Mouse (Mus musculus) thymus, postnatal 36 days (tissue): ENCODE measurements around the gene Cpne5.
"Not testable (repeated sequence)": the region's sequence is repeated elsewhere in the genome, so short reads cannot be mapped to it uniquely, and the experiment has no call there.

Experiments used
- DNase-seq, 2 experiments: peaks; one replicate each; pipeline ENCODE4 v3.0.0; 2022; ENCODE audit warnings: mixed read lengths in 2 of 2

Cpne5 gene

DNA sequence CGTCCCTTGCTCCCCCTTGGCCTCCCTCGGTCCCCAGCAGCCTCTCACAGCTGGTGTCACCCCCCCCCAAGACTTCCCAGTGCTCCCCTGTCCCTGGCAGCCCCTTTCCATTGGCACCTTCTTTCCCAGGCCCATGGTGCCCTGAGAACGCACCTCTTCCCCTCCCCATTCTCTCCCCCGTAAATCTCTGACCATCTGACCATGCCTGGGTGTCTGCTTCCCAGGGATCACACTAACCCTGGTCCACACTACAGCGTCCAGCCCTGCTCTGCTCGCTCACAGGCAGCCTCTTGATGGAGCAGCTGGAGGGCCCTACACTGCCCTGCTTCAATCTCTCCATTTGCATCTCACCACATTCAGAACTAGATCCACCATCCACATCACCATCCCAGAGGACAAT is 18.5 kb upstream of the Cpne5 start:
- no peak for DNase-seq

DNA sequence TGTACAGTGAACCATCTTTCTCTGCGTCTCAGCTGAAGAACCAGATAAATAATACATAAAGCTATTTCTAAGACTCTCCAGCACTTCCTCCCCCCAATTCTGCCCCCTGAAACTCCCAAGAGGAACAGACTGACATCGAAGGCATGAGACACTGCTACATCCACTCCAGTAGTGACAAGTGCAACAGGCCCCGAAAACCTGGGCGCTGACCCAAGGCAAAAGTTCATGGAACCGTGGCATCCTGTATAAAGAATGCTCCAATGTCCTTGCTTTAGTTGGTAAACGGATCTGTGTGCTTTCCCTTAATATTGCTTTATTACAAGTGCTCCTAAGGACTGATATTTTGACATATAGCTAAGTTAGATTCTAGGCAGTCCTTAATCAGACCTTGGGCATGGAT is 16.8 kb upstream of the Cpne5 start:
- not testable (repeated sequence) for DNase-seq

DNA sequence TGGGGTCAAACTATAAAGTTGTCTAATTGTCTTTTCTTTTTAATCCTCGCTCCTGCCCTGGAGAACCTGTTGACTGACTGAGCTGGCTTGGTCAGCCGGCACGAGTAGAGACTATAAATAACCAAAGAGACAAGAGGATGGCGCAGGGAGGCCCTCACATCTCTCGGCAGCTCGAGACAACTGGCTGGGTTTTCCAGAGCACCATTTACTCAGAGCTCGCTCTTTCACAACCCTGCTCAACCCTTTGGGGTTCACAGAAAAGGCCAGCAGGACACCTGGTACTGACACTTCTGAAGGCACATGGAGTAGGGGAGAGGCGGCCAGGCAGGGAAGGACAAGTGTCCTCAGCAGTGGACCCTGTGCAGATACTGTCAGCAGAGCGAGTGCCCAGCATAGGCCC is 15.7 kb upstream of the Cpne5 start:
- no peak for DNase-seq

DNA sequence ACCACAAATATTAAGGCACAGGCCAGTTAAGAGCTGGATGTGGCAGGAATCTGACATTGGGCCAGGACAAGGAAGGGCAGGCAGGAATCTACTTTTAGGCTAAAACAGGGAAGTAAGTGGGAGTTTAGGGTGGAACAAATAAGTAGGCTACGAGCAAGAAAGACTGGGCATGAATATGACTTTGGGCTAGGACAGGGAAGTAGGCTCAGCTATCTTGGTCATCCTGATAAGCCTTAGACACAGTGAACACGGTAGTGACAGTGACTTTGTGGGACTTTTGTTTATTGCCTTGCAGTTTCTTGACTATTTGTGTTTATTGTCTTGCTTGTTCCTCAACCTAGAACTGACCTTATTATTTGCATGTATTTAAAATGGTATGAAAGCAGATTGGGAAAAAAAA is 15.3 kb upstream of the Cpne5 start:
- no peak for DNase-seq

DNA sequence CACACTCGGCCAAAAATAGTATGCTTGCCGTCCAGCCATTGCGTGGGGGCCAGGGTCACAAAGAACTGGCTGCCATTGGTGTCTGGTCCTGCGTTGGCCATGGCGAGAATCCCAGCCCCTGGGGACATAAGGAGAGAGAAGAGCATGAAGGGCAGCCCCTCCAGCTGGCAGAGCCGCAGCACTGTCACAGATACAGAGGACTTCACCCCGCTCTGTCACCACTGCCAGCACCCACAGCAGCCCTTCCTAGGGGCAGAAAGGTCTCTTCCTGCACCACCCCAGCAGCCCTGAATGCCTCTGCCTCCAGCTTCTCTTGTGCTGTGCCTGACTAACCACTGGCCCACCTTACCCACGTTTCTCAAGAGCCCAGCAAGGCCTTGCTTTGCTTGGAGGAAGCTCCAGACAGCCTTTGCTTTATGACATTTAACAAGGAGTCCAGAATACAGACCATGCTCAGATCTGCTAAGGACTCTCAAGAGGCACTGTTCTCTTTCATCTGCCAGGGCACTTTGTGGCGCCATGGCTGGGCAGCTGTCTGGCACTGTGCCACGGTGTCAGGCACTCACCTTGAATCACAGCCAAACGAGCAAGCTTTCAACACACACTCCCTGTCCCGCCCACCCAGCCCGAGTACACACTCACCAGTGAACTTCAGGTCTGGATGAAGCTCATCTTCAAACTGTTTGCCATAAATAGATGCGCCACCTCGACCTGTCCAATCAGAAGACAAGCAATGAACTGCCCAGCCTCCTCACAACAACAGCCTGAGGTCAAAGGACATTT is 13.8 kb upstream of the Cpne5 start:
- DNase-seq = no peak

DNA sequence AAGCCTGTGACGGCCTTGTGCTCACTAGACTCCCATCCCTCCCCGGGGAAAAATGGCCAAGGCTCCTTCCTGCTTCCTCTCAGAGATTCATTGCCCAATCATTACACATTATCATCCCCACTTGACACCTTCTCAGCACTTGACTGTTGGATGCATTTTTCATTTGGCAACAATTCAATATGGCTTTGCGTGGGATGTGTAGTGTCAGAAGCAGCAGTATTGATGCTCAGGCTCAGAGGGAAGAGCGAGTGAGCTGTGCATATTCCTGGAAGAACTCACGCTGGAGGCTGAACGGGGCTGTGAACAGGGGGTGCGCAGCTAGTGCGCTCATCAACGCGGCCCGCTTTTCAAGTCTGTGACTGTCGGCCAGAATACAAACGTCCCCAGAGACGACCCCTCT is 13.0 kb upstream of the Cpne5 start:
- not testable (repeated sequence) for DNase-seq

DNA sequence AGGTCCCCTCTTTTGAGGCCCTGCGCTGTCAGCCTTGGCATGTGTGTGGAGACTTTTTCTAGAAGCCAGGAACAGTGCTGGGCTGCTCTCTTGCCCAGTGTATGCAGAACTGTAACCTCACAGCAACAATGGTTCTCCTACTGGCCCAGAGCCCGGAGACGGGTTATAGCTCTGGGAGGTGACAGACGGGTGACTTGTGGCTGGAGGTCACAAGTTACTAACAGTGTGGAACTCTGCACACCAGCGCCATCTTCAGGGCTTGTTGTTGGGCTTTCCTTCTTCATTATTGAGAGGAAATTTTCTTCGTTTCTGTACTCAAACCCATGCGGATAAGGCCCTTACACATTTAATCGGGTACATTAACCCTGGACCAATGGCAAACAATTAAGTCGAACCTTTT is 11.5 kb upstream of the Cpne5 start:
- no peak for DNase-seq

DNA sequence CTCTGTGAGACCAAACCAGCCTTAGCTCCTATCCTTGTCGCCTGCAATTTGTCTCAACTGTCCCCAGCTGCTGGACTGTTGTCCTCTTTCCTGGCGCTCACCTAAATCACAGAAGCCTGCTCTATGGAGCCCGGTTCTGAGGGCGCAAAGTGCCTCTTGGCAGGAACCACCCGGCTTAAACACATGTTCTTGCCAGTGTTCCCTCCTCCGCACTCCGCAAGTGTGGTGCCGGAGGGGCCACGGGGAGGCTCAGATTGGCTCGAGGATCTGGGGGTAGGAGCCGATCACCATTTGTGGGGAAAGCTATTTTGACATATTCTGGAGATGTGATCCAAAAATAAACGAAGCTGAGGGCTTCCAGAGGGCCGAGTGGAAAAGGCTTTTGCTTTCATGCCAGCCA is 9.9 kb upstream of the Cpne5 start:
- DNase-seq = no peak

DNA sequence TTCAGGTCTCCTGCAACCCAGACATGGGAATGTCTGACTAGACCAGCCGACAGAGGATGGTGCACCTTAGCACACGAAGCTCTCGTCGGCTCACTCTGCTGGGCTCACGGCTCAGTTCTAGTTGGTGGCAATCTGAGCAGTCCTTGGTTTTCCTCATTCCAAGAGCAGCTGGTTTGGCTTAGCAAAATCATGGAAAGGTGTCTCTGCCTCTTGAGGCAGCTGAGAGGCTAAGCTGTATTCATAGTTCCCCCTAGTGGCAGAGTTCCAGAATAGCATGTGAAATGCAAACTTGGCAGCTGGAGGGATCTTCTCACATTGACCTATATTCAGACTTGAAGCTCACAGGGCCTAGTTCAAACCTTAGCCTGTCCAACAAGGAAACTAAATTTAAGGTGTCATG is 8.6 kb upstream of the Cpne5 start:
- DNase-seq = no peak

DNA sequence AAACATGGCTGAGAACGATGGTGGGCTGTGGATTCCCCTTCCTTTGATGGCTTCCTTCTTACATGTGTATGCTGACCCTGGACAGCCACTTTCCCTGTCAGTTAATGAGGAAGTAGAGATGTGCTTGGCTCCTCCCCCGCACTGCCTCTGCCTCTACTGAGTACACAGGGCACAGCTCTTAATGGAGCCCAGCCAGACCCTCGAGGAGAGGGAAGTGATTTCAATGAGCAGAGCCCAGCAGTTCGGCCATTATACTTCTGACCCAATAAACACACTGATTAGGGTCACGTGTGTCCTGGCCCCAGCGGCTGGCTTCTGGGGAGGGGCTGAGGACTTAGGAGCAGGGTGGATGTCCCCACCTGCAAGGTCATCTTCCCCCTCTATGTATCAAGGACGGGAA is 7.8 kb upstream of the Cpne5 start:
- no peak for DNase-seq

DNA sequence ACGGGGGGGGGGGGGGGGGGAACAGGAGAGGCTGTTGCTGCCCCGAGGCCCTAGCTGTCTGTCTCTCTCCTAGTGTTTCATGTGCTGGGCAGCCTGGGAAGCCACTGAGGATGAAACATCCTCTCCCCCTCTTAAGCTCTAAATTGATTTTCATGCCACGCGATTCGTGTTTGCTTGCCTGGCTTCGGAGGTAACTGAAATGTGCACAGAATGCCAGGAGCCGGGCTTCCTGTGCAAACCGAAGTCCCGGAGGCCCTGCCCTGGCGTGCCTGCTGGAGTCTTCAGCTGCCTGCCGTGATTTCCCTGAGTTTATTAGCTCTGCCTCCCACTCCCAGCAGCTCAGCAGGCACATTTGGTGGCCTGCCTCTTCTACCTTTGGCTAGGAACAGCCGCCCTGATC is 6.9 kb upstream of the Cpne5 start:
- no peak for DNase-seq

DNA sequence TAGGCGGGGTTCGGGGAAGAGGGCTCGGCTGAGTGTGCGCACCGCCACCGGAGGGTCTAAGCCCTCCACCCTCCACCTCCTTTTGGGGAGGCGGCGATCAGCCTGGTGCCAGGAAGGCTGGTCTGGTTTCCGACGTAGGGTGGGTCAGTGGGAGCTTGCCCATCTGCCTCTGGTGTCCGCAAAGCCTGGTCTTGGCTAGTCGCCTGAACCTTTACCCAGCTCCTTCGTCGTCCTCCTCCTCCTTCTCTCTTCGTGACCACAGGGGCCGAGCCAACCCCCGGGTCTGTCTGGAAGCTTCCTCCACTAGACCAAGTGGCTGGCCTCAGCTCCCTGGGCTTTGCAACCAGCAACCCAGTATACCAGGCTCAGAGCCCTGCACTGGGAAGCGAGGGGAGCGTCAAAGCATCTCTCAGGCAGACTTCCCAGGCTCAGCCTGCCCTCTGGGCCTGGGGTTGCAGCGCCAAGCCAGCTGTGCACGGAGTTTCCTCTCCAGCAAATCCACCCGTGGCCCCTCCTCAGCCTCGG is 516 bp upstream of the Cpne5 start:
- no peak for DNase-seq

DNA sequence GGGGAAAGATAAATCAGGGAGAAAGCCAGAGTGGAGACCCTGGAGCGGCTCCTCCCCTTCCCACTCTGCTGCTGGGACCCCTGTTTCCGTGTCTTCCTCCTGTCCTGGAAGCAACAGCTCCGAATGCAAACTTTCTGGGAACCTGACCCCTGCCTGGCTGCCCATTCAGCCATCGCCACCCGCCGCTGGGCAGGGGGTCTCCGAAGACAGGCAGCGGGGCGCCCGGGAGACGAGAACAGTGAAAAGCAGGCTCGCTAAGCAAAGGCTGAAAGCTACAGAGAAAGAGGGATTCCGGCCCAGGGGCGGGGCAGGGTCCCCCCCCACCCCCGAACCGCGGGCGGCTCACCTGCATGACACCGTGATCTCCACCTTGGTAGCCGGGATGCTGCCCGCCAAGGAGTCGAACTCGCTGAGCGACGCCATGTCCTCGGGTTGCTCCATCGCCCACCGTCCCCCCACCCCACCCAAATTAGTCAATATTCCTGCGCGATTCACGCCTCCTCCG is 648 bp downstream of the Cpne5 start:
- no peak for DNase-seq

DNA sequence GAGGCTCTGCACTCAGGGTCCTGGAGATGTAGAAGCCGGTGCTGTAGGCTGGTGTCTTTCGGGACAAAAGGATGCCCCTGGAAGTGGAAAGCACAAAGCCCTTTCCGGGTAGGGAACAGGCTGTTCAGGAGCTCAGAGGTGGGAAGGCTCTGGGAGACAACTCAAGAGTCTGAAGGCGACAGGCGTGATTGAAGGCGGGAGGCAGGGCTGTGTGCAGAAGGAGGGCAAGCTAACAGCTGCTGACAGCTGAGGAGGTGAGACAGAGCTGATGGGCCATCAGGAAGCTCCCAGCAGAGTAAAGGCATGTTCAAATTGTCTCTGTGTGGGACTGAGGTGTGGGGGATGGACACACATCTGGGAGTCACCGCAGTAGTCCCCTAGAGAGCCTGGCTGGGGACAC is 1.9 kb downstream of the Cpne5 start:
- no peak for DNase-seq

DNA sequence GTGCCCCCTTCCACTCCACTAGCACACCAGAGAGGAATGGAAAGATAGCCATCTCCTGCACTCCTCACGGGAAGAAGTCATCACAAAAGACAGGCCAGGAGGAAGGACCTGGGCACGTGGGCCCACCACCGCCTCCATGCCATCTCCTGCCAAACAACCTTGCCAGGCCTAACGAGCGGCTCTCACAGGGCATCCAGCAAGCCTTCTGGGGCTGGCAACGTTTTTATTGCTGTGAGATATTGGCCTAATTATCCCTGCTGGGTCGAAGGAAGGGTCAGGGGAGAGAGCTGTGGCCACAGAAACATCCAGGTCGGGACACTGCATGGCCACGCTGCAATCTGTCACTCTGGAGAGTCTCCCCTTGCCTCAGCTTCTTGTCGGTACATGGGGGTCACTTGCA is 6.9 kb downstream of the Cpne5 start:
- no peak for DNase-seq

DNA sequence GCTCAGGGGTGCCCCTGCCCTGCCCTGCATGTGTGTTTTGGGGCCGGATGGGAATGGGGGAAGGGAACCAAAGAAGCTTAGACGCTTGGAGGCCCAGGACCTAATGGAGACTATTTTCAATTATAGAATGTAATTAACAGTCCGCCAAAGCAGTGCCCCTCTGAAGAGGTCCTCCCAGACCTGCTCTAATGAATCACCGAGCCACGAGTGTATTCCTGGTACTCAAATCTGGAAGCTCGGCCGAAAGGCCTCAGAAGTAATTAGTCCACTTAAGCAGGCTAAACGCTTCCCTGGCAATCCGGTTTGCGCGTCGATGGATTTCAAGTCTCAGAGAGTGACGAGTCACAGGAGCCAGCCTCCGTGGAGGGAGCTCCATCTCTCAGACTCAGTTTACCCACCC is 17.3 kb downstream of the Cpne5 start:
- no peak for DNase-seq

DNA sequence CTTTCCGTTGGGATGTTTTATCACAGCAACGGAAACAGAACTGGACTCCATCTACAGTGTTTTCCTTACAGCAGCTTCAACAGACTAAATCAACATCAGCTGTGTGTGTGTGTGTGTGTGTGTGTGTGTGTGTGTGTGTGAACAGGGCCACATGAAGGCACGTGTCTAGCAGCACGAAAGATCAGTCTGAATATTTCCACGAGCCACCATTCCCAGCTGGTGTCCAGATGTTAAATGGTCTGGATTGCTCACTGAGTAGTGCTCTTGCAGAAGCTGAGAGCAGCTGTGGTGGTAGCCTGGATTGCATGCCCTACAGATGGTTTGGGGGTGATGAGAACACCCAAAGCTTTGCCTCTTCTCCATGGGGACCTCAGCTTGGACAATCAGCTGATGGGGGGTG is 19.9 kb downstream of the Cpne5 start:
- DNase-seq = no peak

DNA sequence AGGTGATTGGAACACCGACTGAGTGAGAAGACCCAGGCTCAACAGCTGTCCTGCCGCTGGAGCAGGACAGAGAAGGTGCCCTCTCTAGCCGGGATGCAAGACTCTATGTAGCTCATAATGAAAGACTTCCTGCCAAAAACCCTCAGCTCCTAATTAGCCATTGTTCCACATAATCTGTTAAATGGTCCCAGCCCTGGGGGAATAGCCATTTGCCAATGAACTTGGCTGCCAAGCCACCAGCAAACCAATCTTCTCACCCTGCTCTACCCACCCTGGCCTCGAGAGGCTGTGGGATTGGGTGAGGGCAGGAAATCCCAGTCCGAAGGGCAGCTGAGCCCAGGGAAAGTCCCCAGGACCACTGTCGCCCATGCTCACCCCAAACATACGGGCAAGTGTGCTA is 21.9 kb downstream of the Cpne5 start:
- DNase-seq = no peak

DNA sequence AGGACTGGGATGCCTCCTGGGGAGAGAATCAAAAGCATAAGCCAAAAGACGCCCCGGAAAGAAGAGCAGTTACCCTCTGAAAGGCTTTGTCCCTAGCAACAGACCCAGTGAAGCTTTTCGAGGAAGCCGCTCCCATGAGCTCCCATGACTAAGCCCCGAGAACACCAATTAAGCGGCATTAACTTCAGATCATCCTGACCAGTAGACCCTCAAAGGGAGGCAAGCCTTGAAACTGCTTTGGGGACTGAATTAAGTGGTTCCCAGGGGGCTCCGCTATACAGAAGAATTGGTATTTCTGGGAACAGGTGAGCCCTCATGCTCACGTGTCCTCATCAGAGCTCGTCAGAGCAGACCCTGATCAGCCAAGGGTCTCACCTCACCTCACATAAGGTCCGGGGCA is 23.3 kb downstream of the Cpne5 start:
- DNase-seq = no peak

DNA sequence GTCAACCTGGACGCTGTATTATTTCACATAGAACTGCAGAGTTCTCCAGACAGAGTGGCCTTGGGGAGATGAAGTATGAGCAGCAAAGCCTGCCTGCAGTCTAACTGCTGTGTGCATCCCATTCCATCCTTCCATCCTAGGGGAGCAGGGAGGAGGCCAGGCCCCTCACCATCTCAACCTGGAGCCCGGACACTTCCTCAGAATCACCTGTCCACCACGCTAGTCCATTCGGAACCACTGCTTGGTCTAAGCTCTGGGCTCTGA is 23.8 kb downstream of the Cpne5 start:
- no peak for DNase-seq

DNA sequence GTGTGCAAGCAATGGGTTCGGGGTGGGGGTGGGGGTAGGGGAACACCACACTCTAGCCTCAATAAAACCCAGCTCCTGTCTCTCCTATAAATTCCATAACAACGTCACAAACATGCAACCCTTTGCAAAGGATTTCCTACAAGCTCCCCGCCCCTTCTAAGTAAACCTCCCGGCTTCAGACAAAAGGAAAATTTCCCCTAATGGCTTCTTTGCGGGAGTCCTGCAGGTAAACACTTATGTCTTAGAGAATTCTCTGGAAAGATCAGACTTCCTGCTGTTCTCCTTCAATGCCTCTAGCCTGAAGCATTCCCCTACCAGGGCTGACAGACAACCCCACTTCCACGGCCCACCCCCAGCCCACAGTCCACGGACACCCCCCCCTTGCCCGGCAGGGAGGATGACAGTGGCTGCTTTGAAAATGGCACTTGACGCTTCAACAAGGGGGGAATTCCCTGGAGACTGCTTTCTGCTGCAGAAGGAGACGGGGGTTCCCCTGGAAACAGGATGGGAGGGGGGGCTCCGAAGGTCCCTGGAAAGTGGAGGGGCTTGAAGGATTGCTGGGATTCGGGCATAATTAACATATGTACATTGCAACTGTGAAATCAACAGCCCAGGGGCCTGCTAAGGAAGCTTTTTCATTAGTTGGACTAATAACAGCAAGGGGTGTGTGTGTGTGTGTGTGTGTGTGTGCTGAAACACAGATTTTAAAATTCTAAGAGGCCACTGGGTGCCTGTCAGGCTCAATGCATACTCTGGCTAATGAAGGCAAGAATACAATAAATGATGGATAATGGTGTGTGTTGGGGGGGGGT is 24.4 kb downstream of the Cpne5 start:
- DNase-seq = no peak

DNA sequence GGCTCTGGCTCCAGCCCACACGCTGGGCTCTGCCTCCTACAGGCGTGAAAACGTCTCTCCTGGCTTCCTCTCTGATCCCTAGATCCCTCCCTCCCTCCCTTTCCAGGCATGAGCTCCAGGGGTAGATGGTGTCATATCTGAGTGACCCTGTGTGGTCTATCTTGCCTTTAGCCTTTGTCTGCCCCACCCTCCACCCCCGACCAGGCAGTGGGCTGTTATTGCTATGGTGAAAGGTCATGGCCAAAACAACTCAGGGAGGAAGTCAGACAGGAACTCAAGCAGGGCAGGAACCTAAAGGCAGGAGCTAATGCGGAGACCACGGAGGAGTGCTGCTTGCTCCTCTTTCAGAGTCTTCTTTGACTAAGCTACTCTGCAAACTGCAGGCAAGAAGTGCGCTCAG is 26.1 kb downstream of the Cpne5 start:
- no peak for DNase-seq

DNA sequence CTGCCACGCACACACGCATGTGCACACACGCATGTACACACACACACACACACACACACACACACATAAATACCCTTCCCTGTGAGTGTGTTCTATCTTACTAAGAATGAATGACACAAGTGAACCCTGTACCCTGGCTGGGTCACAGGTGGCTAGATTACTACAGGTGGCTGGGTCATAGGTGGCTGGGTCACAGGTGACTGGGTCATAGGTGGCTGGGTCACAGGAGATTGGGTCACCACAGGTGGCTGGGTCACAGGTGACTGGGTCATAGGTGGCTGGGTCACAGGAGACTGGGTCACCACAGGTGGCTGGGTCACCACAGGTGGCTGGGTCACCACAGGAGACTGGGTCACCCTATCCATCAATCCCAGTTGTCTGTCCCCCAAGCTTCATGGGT is 27.9 kb downstream of the Cpne5 start:
- DNase-seq = no peak

DNA sequence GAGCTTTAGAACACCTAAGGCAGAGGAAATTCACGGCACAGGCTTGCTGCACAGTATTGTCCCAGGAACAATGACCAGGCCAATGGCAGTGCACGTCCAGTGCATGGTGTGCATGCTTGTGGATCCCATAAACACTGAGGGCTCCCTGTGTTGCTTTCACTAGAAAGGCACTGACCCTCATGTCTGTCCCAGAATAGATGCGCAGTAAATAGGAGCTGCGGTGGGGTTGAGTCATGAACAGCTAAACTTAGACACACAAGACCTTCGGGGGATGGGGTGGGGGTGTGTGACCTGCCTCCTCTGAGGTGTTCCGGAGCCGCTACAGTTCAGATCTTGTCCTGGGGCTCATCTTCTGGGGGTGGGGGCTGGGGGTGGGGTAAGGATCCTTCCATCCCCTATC is 31.9 kb downstream of the Cpne5 start:
- no peak for DNase-seq

DNA sequence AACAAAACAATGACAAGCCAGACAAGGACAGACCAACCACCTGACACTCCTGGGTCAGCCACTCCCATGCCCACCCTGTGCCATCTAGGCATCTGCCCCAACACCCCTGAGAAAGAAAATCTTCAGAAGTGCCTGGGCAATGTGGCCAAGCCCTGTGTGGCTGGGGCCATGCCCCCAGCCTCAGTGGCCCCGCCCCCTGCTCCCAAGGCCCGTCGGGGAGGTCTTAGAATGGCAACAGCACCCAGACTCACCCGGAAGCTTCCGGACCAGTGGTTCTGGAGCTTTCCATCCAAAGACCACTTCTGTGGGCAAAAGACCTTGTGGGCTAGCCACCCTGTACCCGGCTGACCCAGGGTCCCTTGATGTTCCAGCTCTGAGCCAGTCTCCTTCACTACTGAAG is 35.4 kb downstream of the Cpne5 start:
- DNase-seq = no peak
